Mouse (Mus musculus) natural killer cell, adult 2 months (primary cell): ENCODE measurements around the gene Foxd2.
A peak's percentile ranks its signal among the peaks of the same experiment; 100 is the strongest.

Experiments used
- DNase-seq, 2 experiments: peaks; one replicate each; pipeline ENCODE4 v3.0.0; 2022; ENCODE audit warnings: low spot score in 2 of 2

Gene Foxd2

DNA sequence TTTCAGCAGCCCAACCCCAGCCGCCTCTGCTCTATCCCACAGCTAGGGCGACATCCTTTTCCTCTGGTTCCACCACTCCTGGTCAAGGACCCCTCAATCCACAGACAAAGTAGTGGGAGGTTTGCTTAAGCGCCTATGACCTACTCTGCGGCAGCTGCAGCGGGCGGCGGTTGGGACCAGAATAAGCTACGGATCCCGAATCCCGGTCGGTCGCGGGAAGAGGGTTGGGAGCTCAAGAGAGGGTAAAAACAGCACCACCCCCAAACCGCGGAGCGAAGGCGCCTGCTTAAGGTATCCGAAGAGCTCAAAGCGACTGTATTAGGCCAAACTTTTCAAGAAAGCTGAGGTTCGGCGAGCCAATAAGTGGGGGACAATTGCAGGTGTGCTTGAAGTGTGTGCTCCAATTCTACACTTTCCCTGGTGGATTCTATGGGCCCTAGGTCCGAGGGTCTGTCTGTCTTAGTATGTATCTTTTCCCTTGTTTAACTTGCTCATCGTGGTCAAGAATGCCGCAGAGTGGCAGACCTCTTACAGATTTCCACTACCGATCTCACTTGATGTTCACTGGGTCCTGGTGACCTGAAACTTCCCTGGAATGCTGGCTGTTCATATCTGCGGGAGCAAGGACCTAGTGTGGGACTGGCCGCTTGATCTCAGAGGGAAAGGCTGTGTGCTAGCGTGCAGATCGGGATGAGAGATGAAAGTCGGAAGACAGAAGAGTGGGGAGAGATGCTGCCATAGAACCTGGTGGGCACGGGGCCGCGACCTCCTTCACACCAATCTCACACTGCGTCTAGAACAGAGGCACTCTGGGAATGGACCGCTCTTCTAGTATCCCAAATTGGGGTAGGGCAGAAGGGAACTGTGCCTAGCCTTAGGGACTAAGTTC is 4.3 kb upstream of the Foxd2 start:
- no peak for DNase-seq

DNA sequence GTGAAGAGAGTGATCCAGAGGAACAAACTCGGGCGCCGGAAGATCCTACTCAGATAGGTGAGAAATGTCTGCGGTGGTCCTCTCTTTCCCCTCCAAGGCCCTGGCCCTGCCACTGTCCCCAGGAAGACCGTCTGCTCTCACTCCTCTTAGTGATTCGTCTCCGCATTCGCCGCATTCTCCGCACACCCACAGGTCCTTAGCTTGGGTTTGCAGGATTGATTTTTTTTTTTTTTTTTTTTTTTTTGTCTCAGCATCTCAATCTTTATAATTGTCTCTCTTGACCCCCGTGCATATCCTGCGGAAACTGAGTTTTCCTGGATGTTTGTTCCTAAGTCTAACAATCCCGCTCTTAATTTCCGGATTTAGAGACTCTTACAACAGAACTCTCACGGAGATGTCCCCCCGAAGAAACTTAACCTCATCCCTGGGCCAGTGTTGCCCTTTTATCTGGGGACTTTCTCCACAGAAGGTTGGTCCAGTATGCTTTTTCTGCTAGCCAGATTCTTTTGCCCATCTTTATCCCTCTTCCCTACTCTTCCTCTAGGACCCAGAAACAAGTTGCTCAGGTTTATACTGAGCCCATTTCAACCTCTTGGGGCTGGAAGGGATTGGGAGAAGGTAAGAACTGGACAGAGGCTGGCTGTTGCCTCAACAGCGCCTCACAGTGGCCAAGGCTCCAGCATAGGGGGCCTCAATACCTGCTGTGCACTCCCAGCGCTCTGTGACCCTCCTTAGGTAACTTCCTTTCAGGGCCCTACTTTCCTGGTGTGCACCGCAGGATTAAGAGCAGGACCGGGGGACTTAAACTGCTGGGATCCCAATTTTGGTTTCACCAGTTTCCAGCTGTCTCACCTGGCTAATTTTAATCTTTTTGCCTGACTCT is 1.2 kb upstream of the Foxd2 start:
- peak; percentile 17 to 43 for DNase-seq

DNA sequence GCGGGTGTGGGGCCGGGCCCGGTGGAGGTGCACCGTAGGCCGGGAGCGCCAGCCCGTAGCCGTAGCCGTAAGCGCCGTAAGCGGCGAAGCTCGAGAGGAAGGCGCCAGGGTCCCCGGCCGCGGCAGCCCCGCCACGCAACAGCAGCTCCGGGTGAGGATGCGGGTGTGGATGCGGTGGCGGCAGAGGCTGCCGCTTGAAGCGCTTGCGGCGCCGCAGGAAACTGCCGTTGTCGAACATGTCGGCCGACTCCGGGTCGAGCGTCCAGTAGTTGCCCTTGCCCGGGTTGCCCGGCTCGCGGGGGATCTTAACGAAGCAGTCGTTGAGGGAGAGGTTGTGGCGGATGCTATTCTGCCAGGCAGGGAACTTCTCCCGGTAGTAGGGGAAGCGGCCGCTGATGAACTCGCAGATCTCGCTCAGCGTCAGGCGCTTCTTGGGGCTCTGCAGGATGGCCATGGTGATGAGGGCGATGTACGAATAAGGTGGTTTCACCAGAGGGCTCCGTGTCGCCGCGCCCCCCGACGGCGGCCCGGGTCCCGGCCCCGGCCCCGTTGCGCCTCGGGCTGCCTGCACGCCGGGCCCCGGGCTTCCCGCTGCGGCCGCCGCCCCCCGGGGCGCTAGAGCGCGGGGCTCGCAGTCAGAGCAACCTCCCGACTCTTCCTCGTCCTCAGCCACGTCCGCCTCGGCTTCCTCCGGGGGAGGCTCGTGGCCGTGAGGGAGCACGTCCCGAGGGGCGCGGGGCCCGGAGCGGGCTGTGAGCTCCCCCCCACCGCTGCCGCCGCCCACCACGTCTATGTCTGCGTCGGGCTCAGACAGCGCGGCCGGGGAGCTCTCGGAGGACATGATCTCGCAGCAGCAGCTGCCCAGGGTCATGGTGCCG is 483 bp downstream of the Foxd2 start:
- peak; percentile 13 to 35 for DNase-seq

DNA sequence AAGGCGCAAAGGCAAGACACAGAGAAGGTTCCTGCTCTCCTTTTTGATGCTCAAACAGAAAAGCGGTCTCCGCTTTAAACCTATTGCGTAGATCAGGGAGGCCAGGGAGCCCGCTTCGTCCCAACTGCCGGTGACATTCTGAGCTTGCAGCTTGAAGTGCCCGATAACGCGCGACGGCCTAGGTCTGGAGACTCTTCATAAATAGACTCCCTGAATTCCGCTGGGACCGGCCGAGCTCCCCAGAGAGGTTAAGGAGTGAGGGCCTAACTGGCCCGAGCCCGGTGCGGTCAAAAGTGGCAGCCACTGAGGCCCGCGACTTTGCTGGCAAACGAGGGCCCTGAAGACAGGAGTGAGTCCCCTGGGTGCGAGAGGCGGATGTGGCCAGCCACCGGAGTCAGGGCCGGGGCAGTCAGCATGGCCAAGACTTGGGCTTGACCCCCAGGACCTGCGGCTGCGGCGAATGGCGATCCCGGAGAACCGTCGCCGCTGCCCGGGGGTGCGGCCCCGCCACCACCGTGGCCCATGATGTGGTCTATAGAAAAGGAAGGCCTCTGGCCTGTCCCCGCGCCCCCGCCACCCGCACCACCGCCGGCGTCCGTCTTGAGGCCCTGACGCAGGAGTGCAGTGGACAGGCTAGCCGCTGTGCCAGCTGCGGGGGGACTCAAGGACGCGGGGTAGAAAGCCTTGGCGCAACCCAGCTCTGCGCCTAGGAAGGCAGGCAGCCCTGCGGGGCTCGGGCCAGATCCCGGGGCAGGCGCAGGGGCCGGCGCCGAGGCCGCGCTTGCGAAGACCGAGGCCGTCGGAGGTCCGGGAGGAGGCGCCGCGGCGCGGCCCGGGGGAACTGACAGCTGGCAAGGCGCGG is 1.4 kb downstream of the Foxd2 start:
- peak in 1 of 2 experiments; percentile 21 for DNase-seq

DNA sequence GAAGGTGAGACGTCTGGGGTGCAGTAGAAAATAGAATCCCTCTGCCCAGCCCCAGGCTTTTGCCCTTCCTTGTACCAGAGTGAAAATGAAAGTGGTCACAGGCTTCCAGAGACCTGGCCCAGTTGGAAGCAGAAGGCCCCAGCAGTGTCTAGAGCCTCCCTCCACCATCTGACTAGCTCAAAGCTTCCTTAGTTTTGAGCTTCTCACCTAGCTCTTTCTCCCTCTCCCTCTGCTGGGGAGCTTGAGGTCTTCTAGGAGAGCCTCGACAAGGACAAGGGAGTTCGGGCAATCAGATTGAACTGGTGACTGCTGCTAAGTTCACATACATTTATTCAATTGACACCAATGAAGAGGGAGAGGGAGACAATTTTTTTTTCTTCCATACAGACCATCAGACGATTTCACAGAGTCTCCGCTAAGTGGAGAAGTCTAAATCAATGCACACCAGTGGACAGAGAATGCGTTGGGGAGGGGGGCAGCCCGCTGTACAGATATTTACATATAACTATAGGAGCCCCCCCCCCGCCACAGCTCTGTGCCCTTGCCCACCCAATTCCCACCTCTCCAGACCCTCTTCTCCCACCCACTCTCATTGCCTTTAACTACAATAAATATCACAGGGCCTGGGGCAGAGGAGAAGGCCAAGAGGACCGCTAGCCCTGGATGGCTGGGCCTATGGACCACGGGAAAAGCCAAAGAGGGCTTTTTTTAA is 2.5 kb downstream of the Foxd2 start:
- no peak for DNase-seq

DNA sequence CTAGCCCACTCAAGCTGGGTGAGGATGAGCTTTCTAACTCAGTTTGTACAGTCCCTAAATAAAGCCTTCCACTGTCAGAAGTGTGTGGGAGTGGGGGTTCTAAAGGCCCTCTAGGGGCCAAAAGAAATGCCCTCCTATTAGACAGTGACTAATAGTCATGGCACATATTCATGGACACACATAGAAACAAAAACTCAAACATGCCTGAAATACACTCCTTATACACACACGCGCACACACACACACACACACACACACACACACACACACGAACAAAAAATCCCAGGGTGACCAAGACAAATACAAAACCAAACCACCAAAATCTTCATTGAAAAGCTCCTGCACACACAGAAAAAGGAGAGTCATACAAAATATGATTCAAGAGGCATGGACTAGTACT is 3.2 kb downstream of the Foxd2 start:
- no peak for DNase-seq

DNA sequence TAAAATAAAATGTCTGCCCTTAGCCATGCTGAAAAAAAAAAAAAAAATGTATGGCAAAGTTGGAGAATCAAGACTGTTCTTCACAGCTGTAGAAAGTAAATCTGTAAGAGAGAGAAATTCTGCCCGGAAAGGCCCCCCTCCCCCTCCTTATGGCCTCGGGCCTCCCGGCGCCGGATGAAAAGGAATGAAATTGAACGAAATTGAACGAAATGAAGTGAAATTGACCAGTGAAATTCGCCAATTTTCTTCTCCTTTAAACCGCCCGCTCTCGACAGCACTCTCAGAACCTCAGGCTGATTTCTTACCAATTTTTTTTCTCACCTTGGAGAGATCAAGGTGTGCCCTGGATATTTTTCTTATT is 5.3 kb downstream of the Foxd2 start:
- no peak for DNase-seq

DNA sequence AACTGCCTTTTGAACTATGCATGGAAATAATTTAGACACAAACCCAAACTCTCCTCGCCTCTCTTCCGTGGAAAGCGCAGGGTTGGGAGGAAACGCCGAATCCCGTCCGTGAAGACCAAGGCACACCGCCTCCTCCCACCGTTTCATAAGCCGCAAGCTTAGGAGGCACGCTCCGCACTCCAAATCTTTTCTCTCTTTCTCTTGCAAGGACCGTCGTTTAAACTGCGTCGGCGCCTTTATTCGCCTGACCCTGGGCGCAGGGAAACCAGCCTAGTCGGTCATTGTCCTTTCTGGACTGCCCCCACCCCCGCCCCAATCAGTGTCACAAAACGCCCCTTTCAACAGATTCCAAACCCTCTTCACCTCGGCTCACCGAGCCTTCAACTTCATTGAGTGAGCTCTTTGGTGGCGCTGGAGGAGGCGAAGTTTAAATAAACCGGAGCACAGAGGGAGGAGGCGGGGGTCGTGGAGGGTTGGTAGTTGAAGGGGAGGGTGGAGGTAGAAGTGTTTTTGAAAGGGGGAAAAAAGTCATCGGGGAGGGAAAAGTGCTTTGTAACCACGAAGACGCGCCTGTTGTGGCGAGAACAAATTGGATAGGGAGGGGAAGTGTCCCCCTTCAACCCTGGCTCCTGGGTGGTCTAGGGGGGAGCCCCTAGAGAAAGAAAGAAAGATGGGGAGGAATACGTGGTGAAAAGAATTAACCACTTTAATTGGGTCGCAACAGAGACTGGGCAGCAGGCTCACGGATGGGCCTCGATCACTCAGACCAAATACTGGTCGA is 5.8 kb downstream of the Foxd2 start:
- DNase-seq = no peak

DNA sequence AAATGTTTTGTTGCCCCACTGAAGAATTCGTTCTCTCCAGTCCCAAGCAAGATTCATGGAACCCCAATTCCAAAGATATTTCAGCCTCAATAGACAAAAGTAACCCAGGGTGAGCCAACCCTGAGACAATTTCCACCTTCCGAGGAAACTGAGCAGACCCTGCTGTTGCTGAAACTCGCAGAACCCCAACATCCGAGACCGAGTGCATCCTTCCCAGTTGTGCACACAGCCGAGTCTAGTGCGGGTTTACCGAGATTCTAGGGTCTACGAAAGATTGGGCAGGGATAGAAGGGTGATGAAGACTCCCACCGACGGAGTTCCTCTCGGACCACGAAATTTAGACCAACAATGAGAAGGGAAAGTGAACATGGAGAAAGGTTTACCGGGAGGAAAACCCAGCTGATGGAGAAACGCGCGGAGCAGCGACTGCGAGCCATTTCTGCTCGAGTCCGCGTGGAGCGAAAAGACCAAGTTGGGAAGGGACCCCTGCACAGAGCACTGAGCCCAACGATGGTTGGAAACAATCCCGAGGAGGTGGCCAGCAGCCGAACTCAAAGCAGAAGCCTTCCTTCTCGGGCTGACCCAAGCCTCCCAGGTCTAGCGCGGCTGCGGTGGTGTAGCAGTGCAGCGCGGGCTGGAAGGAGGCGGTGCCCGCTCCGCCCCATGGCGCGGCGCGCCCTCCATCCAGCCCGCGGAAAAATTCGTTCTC is 6.9 kb downstream of the Foxd2 start:
- no peak for DNase-seq

DNA sequence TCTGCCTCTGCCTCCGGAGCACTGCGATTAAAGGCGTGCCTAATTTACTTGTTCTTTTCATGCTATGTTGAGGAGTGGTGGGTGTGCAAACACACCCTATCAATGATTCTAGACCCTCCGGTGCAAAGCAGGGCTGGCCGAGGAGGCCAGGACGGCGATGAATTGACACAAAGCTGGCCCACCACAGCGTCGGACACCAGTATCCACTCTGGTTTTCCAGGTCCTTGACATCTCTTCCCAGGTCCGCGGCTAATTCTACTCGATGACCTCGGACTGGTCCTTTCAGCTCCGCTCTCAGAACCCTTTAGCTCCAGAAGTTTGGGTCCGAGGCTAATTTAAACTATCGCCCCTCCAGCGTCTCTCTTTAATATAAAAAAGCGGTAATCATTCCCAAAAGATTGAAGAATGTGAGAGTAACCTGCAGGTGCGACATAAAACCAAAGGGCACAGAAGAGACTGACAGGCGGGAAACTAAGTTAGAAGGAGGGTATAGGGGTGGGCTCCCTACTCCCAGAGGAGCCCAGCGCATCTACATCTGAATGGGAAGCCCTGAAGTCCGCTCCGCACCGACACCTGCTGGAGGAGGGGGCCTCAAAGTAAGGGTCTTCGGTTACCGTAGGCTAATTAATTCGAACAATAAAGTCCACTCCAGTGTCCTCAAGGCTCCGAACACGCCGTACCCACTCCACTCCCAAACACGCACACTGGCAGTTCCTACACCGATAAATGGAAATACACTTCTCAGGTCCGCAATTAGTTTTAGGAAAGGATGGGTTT is 7.6 kb downstream of the Foxd2 start:
- DNase-seq = no peak

DNA sequence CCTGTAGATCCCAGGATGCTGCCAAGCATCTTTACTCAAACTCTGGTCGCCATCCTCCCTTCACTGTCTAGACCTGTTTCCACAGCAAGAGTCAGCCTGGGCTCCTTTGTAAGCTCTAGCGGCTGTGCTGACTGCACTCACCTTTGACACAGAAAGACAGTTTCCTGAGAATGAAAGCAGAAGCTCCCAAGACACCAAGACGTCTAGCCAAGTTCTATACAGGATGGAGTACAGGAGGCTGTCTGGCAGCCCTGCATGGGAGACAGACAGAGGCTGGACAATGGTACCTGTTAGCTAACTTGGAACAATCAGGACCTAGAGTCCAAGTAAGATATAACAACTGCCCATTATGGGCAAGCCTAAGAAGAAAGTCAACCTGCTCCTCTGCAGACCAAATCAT is 8.8 kb downstream of the Foxd2 start:
- DNase-seq = no peak

DNA sequence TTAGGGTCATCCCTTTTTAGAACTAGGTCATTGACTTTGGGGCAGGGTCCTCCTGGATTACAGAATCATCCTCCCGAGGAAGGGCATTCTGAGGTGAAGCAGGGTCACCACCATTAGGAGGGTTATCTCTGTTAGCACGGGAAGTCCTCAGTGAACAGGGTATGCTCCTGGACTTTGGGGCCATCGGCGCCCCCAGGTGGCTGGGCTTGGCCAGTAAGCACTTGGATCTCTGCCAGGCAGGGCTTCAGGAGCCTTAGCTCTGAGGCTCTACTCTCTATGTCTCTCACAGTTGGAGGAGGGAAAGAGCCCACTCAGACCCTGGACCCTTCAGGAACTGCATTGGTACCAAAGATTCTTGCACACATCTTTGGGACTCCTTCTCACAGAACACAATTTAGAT is 10.8 kb downstream of the Foxd2 start:
- DNase-seq = peak in 1 of 2 experiments; percentile 18

DNA sequence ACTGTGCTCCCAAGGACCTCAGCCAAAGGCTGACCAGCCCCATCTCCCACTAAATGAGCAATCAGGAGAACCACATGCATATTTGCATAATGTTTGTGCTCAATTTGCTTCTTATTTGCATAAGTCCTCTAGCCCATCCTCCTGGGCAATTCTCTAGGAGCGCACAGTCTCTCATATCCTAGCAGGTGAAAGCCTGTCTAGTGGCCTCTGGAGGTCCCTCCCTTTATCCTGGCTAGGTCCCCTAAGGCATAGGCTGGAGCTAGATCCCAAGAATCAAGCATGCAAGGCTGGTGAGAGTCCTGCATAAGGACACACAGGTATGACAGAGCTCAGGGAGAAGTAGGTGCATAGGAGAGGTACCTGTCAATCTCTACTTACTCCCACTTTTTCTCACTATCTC is 26.4 kb downstream of the Foxd2 start:
- DNase-seq = no peak

DNA sequence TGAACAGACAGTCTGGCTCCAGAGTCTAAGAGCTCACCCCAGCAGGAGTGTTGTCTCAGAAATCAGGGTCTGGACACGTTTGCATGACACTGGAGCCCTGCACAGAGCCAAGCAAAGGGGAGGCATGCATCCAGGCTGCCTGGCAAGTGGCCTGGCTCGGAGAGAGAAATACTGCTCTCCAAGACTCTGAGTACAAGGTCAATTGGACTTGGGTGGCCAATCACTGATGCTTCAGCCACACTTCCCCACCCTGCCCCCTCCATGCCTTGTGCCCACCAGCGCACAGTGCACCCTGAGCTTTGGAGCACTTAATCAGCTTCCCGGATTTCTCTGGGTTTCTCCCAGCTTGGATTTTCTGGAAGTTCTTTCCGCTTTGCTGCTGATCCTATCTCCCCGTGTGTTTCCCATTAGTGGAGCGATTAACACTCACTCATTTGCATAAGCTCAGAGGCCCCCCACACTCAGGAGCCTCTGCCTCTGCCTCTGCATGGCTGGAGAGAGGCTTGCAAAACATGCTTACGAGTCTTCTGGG is 32.2 kb downstream of the Foxd2 start:
- no peak for DNase-seq

DNA sequence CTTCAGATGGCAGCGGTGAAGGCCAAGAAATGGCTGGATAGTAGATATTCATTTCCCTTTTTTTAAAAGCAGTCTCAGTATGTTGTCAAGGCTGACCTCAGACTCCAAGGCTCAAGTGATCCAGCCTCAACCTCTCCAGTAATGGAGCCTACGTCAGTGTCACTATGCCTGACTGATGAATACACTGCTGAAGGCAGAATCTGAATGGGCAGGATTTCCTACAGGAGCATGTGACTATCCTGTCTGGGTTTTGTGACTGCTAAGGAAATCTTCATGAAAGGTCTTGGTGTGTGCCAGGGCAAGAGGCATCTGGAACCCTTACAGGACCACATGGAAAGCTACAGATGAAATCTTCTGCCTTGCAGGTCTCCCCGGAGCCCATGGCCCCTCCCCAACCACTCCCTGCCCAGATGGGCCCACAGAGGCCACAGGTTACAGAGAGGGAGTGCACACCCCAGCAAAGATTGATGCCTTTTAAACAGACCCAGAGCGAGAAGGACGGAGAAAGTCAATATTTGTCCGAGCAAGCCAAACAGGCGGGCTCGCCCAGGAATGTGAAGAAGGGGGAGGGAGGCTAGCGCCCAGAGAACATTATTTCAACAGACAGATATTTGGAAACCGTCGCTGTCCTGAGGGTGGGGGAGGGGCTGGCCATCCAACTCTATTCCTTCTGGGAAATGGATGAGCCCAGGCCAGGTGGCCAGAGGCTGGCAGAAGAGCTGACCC is 38.7 kb downstream of the Foxd2 start:
- DNase-seq = no peak

DNA sequence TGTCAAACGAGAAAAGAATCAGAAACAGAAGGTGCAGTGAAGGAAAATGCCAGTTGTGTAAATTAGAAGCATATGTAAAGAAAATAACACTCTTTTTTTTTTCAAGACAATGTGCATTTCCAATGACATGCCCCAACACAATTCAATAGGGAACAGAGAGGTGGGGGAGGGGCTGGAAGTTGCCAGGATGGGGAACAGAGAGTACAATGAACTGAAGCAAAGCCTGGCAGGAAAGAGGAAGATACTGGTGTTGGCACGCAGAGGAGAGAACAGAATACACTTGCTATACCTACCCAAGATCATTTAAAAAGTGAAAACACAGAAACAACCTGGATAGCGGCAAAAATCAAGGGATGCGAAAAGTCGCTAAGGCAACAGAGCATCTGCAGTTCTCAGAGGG is 45.5 kb downstream of the Foxd2 start:
- DNase-seq = no peak

DNA sequence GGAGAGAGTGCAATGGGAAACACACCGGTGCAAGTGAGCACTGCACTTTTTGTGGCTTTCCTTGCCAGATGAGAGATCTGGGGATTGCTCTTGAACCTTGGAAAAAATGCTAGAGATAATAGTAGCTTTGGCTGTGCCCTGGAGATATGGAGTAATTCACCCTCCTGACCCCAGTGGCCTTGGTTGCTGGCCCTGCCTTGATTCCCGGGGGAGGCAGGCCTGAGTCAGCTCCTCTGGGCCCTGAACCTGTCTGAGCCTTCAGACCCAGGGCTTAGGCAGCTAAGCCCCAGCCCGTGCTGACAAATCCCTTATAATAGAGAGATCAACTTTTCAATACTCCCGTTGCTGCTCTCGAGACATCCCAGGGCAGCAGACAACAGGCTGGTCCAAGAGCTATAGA is 50.2 kb downstream of the Foxd2 start:
- no peak for DNase-seq
